Mouse (Mus musculus) lung, adult 2 months (tissue): ENCODE results near the gene Slc5a9.

ENCODE experiments used
- CTCF ChIP-seq: fragments of 200-500 bp; IDR thresholded peaks from 2 replicates; pipeline ENCODE4 v1.5.1; 2011; ENCODE audit warnings: mild to moderate bottlenecking, low read length, control low read depth; ENCODE audit not compliant: insufficient read depth
- POLR2A ChIP-seq: fragments of 200-500 bp; IDR thresholded peaks from 2 replicates; pipeline ENCODE4 v1.6.1; 2011; ENCODE audit warnings: low read depth, mild to moderate bottlenecking, control low read depth, low read length, borderline replicate concordance; ENCODE audit errors: extremely low read depth

GRCm38 (mm10) chr4:111892138-111892537, 10.6 kb downstream of the Slc5a9 start:
- TF ChIP-seq CTCF = no peak
- TF ChIP-seq POLR2A = no peak
